Mouse (Mus musculus): ENCODE measurements at regions not wholly inside any gene's neighbourhood (a gene's known extent, or its start where the extent isn't known, plus 50 kb on each side); places are given as distances from the start of the nearest gene placed in this dataset.

- TF ChIP-seq CTCF (IDR thresholded peaks at IDR 0.05; ENCODE audit: low read depth, low read length) (no peak), POLR2A (IDR thresholded peaks at IDR 0.05; ENCODE audit: extremely low read depth, insufficient read depth, low read length) (no peak)
Observed at GRCm38 (mm10) chr1:41380013-41380412, 574.6 kb downstream of the Tmem182 start.

All from liver, adult 2 months (tissue).